Mouse (Mus musculus) lung, adult 18-20 months (tissue): ENCODE measurements around the gene Mansc1.
A peak's percentile ranks its signal among the peaks of the same experiment; 100 is the strongest.
"Not testable (repeated sequence)": the region's sequence is repeated elsewhere in the genome, so short reads cannot be mapped to it uniquely, and the experiment has no call there.

ENCODE experiments used
- DNase-seq, 2 experiments: peaks; one replicate each; pipeline ENCODE4 v3.0.0; 2022; ENCODE audit warnings: mixed read lengths in 2 of 2

The Mansc1 gene

GRCm38 (mm10) chr6:134631947-134632687 is at the start of gene Mansc1:
Mansc1 (minus strand) TSS chr6:134632488.
- peak; percentile 53 to 68 for DNase-seq

GRCm38 (mm10) chr6:134679330-134679729 is 47.0 kb upstream of the Mansc1 start:
- not testable (repeated sequence) for DNase-seq

- DNase-seq, result no peak
Measured at GRCm38 (mm10) chr6:134678037-134678436, 45.7 kb upstream of the Mansc1 start.

GRCm38 (mm10) chr6:134677504-134677903 is 45.2 kb upstream of the Mansc1 start:
- DNase-seq, result no peak

GRCm38 (mm10) chr6:134673712-134674111 is 41.4 kb upstream of the Mansc1 start:
- peak; percentile 28 to 43 for DNase-seq

- DNase-seq, result peak; percentile 14 to 42
Measured at GRCm38 (mm10) chr6:134670881-134671411, 38.7 kb upstream of the Mansc1 start.

GRCm38 (mm10) chr6:134669179-134669865 is 37.0 kb upstream of the Mansc1 start:
- peak in 1 of 2 experiments; percentile 7 for DNase-seq

GRCm38 (mm10) chr6:134668519-134668918 is 36.2 kb upstream of the Mansc1 start:
- no peak for DNase-seq

GRCm38 (mm10) chr6:134665817-134666216 is 33.5 kb upstream of the Mansc1 start:
- peak in 1 of 2 experiments; percentile 35 for DNase-seq

- DNase-seq, result no peak
Measured at GRCm38 (mm10) chr6:134664573-134664972, 32.3 kb upstream of the Mansc1 start.

GRCm38 (mm10) chr6:134660714-134661406 is 28.6 kb upstream of the Mansc1 start:
- DNase-seq, result no peak

GRCm38 (mm10) chr6:134659108-134659958 is 27.0 kb upstream of the Mansc1 start:
- DNase-seq, result peak; percentile 40 to 70

- DNase-seq, result no peak
Measured at GRCm38 (mm10) chr6:134656527-134656926, 24.2 kb upstream of the Mansc1 start.

- no peak for DNase-seq
Measured at GRCm38 (mm10) chr6:134648356-134648755, 16.1 kb upstream of the Mansc1 start.

GRCm38 (mm10) chr6:134647621-134648020 is 15.3 kb upstream of the Mansc1 start:
- DNase-seq, result peak in 1 of 2 experiments; percentile 33

GRCm38 (mm10) chr6:134646835-134647234 is 14.5 kb upstream of the Mansc1 start:
- no peak for DNase-seq

GRCm38 (mm10) chr6:134643296-134643695 is 11.0 kb upstream of the Mansc1 start:
- no peak for DNase-seq

GRCm38 (mm10) chr6:134641738-134642446 is 9.6 kb upstream of the Mansc1 start:
- DNase-seq, result peak in 1 of 2 experiments; percentile 55

GRCm38 (mm10) chr6:134640485-134641475 is 8.5 kb upstream of the Mansc1 start:
- peak; percentile 92 to 95 for DNase-seq

GRCm38 (mm10) chr6:134639900-134640299 is 7.6 kb upstream of the Mansc1 start:
- DNase-seq, result no peak
